Mouse (Mus musculus) liver, adult 2 months (tissue): ENCODE results near the gene Nup155.

Source experiments
- CTCF ChIP-seq: fragments of 200-500 bp; IDR thresholded peaks from 2 replicates; pipeline ENCODE4 v1.5.1; 2011; ENCODE audit warnings: low read depth, low read length, control low read depth
- POLR2A ChIP-seq: fragments of 200-500 bp; IDR thresholded peaks from 2 replicates; pipeline ENCODE4 v1.6.1; 2011; ENCODE audit warnings: low read length, control low read depth; ENCODE audit not compliant: insufficient read depth; ENCODE audit errors: extremely low read depth

GRCm38 (mm10) chr15:8200317-8200716, 91.2 kb downstream of the Nup155 start:
- no peak for TF ChIP-seq POLR2A
- TF ChIP-seq CTCF: peak; percentile 22; the same call in 1 of the 2 replicates
